Mouse (Mus musculus) spleen, adult 2 months (tissue): ENCODE results near the gene Pabpc1l. TPM values are rescaled to one million over a fixed set of nuclear protein-coding genes. Genes with fewer than 3 reads are reported as not detected.

Experiments
- DNase-seq, 2 experiments: peaks; one replicate each; pipeline versions ENCODE4 v3.0.0 to v3.0.0-alpha.2; 2012 to 2021; ENCODE audit warnings: low spot score in 2 of 2, low read depth in 1 of 2
- H3K27ac ChIP-seq: fragments of 200-500 bp; 2 replicates; pipeline ENCODE4 v1.5.1; 2012; ENCODE audit warnings: low read length, inconsistent platforms; ENCODE audit not compliant: insufficient read depth
- H3K27me3 ChIP-seq: fragments of 200-500 bp; 2 replicates; pipeline ENCODE4 v1.6.1; 2012; ENCODE audit warnings: mild to moderate bottlenecking, moderate library complexity, low read length, inconsistent platforms; ENCODE audit not compliant: control insufficient read depth, insufficient read depth
- H3K36me3 ChIP-seq: fragments of 200-500 bp; 2 replicates; pipeline ENCODE4 v1.6.1; 2012; ENCODE audit warnings: mild to moderate bottlenecking, low read length, inconsistent platforms; ENCODE audit not compliant: control insufficient read depth, insufficient read depth
- H3K4me1 ChIP-seq: fragments of 200-500 bp; 2 replicates; pipeline ENCODE4 v1.6.1; 2011; ENCODE audit warnings: inconsistent platforms; ENCODE audit not compliant: control insufficient read depth, insufficient read depth, insufficient read length
- H3K4me3 ChIP-seq: fragments of 200-500 bp; 2 replicates; pipeline ENCODE4 v1.5.1; 2011; ENCODE audit warnings: mild to moderate bottlenecking, inconsistent platforms; ENCODE audit not compliant: insufficient read depth, insufficient read length; ENCODE audit errors: extremely low read depth
- CTCF ChIP-seq: fragments of 200-500 bp; IDR thresholded peaks from 2 replicates; pipeline ENCODE4 v1.5.1; 2011; ENCODE audit warnings: mild to moderate bottlenecking, inconsistent platforms; ENCODE audit not compliant: insufficient read depth, insufficient read length, insufficient replicate concordance; ENCODE audit errors: extremely low read depth
- POLR2A ChIP-seq: fragments of 200-500 bp; IDR thresholded peaks from 2 replicates; pipeline ENCODE4 v1.6.1; 2011; ENCODE audit warnings: low read depth, low read length, inconsistent platforms
- WGBS: fragments of 180-500 bp; shearing (Covaris S2); methylation state at CpG from one replicate; pipeline ENCODE4 v1.1.7; 2018; 5-methylcytosine and 5-hydroxymethylcytosine counted together
- polyA plus RNA-seq: library from polyadenylated mRNA; depleted of rRNA; stranded (reverse); fragments of >200 nt; gene quantifications from 2 replicates; pipeline ENCODE4 v1.2.3, GENCODE M21; 2012; rRNA removed

Gene Pabpc1l
- polyA plus RNA-seq, 1 experiment: 0.23 TPM

GRCm38 (mm10) chr2:164083609-164084341 lies 58.5 kb downstream of the Pabpc1l start:
- peaks cover 32% of the 10 kb centered on the region for H3K36me3 ChIP-seq
- H3K27me3 ChIP-seq: no peaks in the 10 kb centered on the region
- peak overlapping the region; percentile 12; the same call in 1 of the 2 replicates for H3K4me3 ChIP-seq
- TF ChIP-seq CTCF: no peak
- TF ChIP-seq POLR2A: no peak
- peak; percentile 84 to 95 for DNase-seq
- peak overlapping the region; percentile 99 for H3K27ac ChIP-seq
- H3K4me1 ChIP-seq: peaks cover 29% of the 10 kb centered on the region; the same call in 1 of the 2 replicates
- WGBS: 8% methylated on average over 19 of the region's 19 CpGs

GRCm38 (mm10) chr2:164084342-164084700 lies 59.1 kb downstream of the Pabpc1l start:
- 14% methylated on average over 7 of the region's 7 CpGs for WGBS
- TF ChIP-seq POLR2A (no peak; the same call in 1 of the 2 replicates), CTCF (no peak)
- Histone ChIP-seq H3K27me3 (no peaks in the 10 kb centered on the region), H3K4me3 (no peak overlapping the region), H3K4me1 (peaks cover 29% of the 10 kb centered on the region; the same call in 1 of the 2 replicates), H3K27ac (peak overlapping the region; percentile 80), H3K36me3 (peaks cover 35% of the 10 kb centered on the region)
- peak; percentile 55 to 73 for DNase-seq

- no peak for DNase-seq
- H3K27me3 ChIP-seq: no peaks in the 10 kb centered on the region
- TF ChIP-seq CTCF (no peak), POLR2A (no peak)
- peaks cover 22% of the 10 kb centered on the region; the same call in 1 of the 2 replicates for H3K4me1 ChIP-seq
- peaks cover 30% of the 10 kb centered on the region for H3K36me3 ChIP-seq
- peak overlapping the region; percentile 47 for H3K27ac ChIP-seq
- 33% methylated on average over 6 of the region's 6 CpGs for WGBS
- H3K4me3 ChIP-seq: no peak overlapping the region
These were observed 62.3 kb downstream of the Pabpc1l start for GRCm38 (mm10) chr2:164087416-164088017.

- TF ChIP-seq CTCF (no peak), POLR2A (no peak)
- Histone ChIP-seq H3K4me1 (peaks cover 15% of the 10 kb centered on the region; the same call in 1 of the 2 replicates), H3K27ac (no peak overlapping the region), H3K27me3 (no peaks in the 10 kb centered on the region), H3K36me3 (peaks cover 31% of the 10 kb centered on the region), H3K4me3 (no peak overlapping the region)
- 92% methylated on average over 4 of the region's 4 CpGs for WGBS
- no peak for DNase-seq
These were observed 64.3 kb downstream of the Pabpc1l start for GRCm38 (mm10) chr2:164089508-164089907.

- TF ChIP-seq POLR2A (no peak), CTCF (no peak)
- peak in 1 of 2 experiments; percentile 28 for DNase-seq
- Histone ChIP-seq H3K27me3 (no peaks in the 10 kb centered on the region), H3K4me3 (no peak overlapping the region), H3K36me3 (peaks cover 39% of the 10 kb centered on the region), H3K4me1 (peaks cover 4% of the 10 kb centered on the region; the same call in 1 of the 2 replicates), H3K27ac (no peak overlapping the region)
- 40% methylated on average over 7 of the region's 7 CpGs for WGBS
These were observed 68.9 kb downstream of the Pabpc1l start for GRCm38 (mm10) chr2:164094152-164094551.

- no peak for DNase-seq
- Histone ChIP-seq H3K4me1 (no peaks in the 10 kb centered on the region), H3K27me3 (no peaks in the 10 kb centered on the region), H3K4me3 (no peak overlapping the region), H3K27ac (no peak overlapping the region), H3K36me3 (peaks cover 58% of the 10 kb centered on the region)
- no peak for TF ChIP-seq POLR2A
- 94% methylated on average over 11 of the region's 11 CpGs for WGBS
These were observed 73.5 kb downstream of the Pabpc1l start for GRCm38 (mm10) chr2:164098603-164099250.

Other genes with a start within 250 kb of the Pabpc1l start
- gene Ccn5, start 204.6 kb upstream of the Pabpc1l start, polyA plus RNA-seq: 3.1 and 4.8 TPM in 2 replicates
- not detected in 2 replicates for gene Kcnk15, start 171.8 kb upstream of the Pabpc1l start, polyA plus RNA-seq
- 0.09 and 0.12 TPM in 2 replicates for gene Rims4, start 106.8 kb upstream of the Pabpc1l start, polyA plus RNA-seq
- 24.0 and 26.4 TPM in 2 replicates for gene Ywhab, start 30.5 kb upstream of the Pabpc1l start, polyA plus RNA-seq
- 31.6 and 36.9 TPM in 2 replicates for gene Stk4, start 44.9 kb downstream of the Pabpc1l start, polyA plus RNA-seq
- gene Tomm34, start 45.7 kb downstream of the Pabpc1l start, polyA plus RNA-seq: 51.7 and 66.0 TPM in 2 replicates
- 0.12 and 0.14 TPM in 2 replicates for gene Kcns1, start 145.7 kb downstream of the Pabpc1l start, polyA plus RNA-seq
- not detected in 2 replicates for gene Wfdc5, start 157.3 kb downstream of the Pabpc1l start, polyA plus RNA-seq
- gene Wfdc12, start 165.2 kb downstream of the Pabpc1l start, polyA plus RNA-seq: not detected in 2 replicates
- gene Wfdc15a, start 174.7 kb downstream of the Pabpc1l start, polyA plus RNA-seq: not detected in 2 replicates
- gene Wfdc15b, start 196.2 kb downstream of the Pabpc1l start, polyA plus RNA-seq: 0.16 TPM in 1 of 2 replicates, not detected in the other
- gene Svs2, start 213.0 kb downstream of the Pabpc1l start, polyA plus RNA-seq: not detected in 2 replicates
- not detected in 2 replicates for gene Svs3b, start 231.2 kb downstream of the Pabpc1l start, polyA plus RNA-seq